Mouse (Mus musculus) right cerebral cortex, postnatal 36 days (tissue): ENCODE data around the gene Gm28635.

Experiments
- DNase-seq, 2 experiments: peaks; one replicate each; pipeline ENCODE4 v3.0.0; 2022; ENCODE audit warnings: low spot score in 2 of 2, mixed read lengths in 1 of 2

The Gm28635 gene

DNA sequence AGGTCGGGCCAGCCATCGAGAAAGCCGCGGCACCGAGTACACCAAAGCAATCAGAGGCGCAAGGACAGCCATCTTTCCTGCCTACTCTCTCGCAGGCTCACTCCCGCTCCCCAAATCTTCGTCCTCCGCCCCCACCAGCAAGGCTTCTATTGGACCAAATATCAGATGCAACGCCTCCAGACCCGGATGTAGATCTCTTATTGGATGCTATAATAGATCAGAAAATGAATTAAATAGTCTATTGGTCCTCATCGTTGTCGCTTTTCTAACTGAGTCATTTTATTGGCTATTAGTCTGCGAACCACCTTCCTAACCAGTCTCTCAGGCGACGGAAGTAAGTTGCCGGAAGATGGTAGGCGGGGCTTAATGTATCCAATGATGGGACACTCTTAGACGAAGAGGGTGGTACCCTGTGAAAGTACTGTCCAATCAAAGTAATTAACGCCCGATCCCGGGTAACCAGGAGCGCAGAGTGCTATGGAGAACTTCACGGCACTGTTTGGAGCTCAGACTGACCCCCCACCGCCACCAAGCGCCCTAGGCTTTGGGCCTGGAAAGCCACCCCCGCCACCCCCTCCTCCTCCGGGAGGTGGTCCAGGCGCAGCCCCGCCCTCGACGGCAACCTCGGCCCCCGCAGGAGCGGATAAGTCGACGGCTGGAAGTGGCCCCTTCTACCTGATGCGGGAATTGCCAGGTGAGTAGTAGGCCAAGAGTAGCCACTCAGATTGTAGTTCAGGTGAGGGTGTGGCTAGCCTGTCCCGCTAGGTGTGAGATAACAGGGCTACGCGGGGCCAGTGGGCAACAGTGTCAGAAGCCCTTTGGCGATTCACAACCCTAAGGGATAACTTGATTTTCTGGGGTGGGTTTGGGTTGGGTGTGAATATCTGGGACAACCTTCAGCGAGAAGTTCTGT, at the start of gene Gm28635, which contains the start of gene Med19:
Gene Gm28635 (minus strand): TSS at position 74 of the 913 bp plus-strand sequence.
Gene Med19 (plus strand): TSS at position 435 of the 913 bp plus-strand sequence.
- peak; percentile 93 to 98 for DNase-seq

DNA sequence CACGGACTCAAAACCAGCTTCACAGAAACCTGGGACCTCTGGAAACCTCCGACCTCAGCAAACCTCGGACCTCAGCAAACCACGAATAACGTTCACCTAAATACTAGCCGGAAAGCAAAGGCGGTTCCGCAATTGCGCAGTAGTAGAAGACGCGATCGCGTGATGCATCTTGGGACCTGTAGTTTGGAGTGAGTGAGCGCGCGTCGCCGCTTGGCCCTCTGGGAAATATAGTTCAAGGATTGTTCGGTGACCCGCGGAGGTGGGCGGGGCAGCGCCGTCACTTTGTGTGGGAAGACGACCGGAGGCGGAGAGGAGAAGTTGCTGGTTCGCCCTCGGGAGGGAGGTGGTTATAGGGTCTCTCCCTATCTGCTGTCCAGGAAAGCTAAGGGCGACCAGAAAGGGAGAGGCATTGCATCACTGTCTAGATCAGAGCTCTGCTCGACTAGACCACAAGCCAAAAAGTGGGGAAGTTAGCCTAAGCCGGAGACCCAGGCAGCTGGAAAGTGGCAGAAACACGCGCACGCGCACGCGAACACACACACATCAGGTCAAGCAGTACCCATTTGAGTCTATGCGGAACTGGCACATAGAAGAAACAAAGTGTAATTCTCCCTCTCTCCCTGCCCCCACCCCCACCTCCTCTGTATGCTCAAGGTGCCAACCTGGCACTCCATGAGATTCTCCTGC, 49.5 kb upstream of the Gm28635 start, which contains the start of gene Clp1:
Gene Clp1 (minus strand): TSS at position 179 of the 687 bp plus-strand sequence.
- peak; percentile 98 for DNase-seq

DNA sequence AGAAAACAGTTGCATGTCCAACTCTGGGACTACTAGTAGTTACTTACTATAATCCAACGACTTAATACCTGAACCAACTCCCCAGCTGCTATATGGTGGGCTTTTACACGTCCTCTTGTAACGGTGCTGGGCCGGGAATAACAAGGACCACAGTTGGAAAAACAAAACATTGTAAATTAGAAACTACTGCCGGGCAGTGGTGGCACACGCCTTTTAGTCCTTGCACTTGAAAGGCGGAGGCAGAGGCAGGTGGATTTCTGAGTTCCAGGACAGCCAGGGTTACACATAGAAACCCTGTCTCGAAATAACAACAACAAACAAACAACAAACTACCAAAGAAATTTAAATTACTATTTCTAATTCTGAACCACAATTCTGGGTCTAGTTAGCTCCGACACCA, 48.9 kb upstream of the Gm28635 start:
- DNase-seq: no peak

DNA sequence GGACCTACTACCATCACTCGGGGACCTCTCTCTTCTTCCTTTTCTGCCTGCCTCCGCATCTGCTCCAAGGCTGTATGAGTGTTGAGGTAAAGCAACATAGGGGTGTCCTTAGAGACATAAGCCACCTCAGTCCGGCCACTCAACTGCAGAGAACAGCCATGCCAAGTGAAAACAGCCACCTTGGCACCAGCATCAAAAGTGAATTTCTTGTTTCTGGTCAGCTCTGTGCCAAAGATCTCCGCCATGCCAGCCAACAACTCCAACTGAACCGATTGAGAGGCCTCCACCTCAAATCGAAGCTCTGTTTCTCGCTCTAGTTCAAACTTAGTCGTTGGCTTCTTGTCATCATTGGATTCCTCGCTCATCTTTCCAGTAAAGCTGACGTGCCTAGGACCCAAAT, 47.9 kb upstream of the Gm28635 start:
- DNase-seq: no peak

- no peak for DNase-seq
These were observed 46.0 kb upstream of the Gm28635 start for GRCm38 (mm10) chr2:84723856-84724255.

DNA sequence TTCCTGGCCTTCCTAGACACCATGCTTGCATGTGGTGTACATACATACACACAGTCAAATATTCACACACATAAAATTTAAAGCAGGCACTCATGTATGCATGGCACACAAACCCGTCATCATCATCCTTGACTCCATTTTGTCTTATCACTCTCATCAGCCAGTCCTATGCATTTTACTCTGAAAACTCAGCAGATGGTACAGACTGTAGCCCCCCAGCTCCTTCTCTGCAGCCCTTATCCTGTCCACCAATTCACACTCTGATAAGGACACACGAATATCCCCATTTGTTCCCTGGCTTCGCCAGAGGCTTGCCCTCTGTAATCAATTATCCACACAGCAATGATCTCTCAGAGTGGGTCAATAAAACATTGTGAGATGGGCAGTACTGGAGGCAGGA, 43.3 kb upstream of the Gm28635 start:
- DNase-seq: no peak

- no peak for DNase-seq
These were observed 42.9 kb upstream of the Gm28635 start for GRCm38 (mm10) chr2:84720718-84721117.

GRCm38 (mm10) chr2:84717357-84717756, 39.5 kb upstream of the Gm28635 start:
- DNase-seq: no peak

DNA sequence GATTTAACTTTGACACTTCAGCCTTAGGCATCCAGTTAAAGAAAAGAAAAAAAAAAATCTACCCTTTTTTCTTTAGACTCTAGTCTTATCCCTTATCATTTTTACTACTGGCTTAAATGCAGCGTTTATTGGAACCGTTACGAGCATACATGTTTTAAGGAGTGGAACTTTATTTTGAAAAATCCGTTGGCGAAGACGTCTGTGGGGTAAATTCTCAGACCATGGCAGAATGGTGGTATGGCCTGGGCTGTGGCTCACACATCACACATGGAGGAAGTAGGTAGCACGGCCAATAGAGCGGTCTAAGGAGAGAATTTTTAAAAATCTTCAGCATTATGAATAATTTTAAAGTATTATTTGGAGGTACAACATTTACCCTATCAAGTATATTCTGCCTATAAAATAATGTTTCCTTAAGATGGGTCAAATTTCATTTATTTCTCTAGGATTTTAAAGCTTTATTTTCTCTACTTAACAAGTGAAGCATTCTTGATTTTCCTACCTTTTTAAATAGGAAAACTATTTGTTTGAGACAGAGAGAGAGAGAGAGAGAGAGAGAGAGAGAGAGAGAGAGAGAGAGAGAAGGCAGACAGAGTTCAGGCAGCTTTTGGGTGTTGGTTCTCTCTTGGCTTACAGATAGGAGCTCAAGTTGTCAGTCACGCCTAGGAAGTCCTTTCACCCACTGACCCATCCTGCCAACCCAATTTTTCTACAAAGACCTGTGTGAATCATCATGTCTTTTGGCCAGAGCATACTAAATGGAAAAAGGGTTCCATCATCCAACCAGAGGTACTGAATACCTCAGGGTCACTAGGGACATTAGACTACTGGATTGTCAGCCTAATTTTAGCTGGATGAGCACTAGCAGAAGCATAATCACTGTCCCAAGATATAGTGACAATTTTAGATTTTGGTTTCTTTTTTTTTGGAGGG, 38.8 kb upstream of the Gm28635 start:
- DNase-seq: no peak

GRCm38 (mm10) chr2:84715562-84716361, 37.9 kb upstream of the Gm28635 start:
- DNase-seq: peak; percentile 86 to 93

DNA sequence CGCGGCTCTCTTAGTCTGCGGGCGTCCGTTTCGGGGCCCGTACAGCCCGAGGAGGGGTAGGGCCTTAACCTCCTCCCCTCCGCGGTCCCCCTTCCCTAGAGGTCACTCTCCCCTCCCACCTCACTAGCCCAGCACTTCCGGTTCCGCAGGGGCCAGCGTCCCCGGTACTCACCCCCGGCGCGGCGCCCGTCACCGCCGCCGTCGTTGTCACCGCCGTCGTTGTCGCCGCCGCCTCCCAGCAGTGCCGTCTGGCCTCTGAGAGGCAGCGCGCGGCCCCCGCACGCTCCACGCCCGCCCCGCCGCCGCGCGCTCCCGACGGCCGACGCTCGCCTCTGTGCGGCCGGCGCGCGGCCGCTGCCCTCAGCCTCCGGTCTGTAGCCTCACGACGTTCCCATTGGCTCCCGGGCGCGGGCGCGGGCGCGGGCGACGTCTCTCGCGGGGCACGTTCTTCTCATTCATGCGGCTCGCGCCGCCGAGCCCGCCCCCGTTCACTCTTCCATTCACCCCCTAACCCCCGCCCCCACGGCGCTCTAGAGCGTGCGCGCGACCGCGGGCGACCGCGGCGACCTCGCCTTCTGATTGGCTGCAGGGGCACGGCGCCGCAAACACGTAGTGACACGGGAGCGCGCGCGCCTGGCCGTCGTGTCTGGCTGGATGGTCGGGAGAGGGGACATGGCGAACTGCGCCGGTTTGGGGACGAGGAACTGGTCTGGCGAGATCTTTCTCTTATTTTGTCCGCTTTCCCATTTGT, 37.1 kb upstream of the Gm28635 start, which contains the start of gene Zdhhc5:
Gene Zdhhc5 (minus strand): TSS at position 370 of the 751 bp plus-strand sequence.
- peak; percentile 97 to 98 for DNase-seq

DNA sequence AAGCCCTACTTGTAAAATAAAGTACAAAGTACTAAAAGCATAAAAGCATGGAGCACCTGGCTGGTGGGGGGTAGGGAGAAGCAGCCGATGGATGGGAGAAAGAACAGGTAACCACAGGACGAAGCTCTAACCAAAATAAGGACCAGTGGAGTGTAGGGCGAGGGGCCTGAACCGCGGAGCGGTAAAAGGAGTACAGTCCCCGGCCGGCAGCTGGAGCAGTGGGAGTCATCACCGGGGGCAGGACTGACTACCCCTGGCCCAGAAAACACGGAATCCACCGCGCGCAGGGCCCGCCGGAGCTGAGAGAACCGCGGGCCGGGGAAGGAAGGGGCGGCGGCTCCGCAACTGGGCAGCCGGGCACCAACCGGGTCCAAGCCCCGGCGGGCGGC, 36.6 kb upstream of the Gm28635 start:
- DNase-seq: peak in 1 of 2 experiments; percentile 25

DNA sequence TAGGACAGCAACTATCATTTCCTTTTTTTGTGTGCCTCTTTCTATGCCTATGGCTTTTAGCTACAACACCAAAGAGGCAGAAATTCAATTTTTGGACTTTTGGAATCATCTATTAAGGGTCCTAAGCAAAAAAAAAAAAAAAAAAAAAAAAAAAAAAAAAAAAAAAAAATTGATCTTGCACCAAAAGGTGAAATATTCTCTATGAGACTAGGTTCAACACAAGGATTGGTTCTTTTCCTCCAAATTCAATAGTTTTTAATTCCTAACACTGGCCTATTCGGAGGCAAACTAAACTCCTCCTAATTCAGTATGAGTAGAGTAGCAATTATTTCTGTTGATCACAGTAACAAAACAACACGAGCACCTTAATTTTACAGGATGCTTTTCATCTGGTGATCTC, 34.1 kb upstream of the Gm28635 start:
- no peak for DNase-seq

DNA sequence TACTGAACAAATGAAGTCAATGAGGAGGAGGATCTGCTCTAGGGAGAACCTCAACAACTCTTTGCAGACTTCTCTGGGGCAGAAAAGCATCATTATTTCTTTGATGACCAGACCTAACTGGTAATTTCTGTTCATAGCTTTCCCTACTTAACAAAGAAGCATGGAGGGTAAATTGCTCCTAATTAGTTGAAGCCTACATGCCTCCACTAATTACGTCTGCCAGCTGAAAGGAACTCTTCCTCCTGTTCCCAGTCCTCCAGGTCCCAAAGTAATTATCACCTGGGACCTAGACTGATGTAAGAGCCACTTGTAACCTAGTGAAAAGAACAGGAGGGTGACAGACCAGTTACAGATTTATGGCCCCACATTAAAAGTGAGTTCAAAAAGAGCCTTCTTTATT, 29.7 kb upstream of the Gm28635 start:
- no peak for DNase-seq

- DNase-seq: no peak
These were observed 27.5 kb upstream of the Gm28635 start for GRCm38 (mm10) chr2:84705295-84705694.

- DNase-seq: no peak
These were observed 26.5 kb upstream of the Gm28635 start for GRCm38 (mm10) chr2:84704329-84704728.

DNA sequence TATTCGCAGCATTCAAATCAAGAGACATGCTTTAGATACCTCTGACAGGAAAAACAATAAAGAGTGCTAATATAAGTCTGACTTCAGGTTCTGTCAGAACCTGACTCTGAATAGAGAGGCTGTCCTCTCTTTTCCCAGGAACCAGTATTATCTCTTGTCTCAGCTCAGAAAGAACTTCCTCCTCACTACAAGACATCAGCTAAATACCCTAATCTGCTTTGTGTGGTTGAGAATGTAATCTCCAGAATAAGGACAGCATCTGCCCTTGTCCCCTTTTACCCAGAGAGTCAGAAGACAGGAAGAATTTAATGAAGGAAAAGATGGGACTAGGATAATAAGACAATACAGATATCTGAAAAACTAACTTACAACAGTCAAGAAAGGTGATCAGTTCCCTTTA, 25.7 kb upstream of the Gm28635 start:
- no peak for DNase-seq

- DNase-seq: no peak
These were observed 17.3 kb upstream of the Gm28635 start for GRCm38 (mm10) chr2:84695007-84695695.

DNA sequence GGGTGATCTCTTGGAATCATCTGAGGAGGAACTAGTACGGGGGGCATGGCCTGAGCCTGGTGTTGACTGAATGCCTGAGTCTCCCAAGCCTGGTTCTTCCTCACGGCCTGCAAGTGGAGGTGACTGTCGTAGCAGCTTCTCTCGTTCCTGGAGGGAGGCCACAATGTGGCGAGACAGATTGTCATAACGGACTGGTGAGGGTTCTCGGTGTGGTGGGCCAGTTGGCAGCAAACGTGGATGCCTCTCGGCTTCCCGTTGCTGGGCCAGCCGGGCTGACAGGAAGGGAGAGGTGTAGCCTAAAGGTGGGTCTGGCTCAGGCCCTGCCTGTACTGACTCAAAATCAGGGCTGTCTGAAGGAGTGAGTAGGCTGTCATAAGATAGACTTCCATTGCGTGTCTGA, 12.2 kb upstream of the Gm28635 start:
- no peak for DNase-seq
